Mouse (Mus musculus) kidney, postnatal 36 days (tissue): ENCODE data around the gene Utrn.

Source experiments
- DNase-seq, 2 experiments: peaks; one replicate each; pipeline ENCODE4 v3.0.0; 2021 to 2022; ENCODE audit warnings: mixed read lengths in 2 of 2

The Utrn gene

GRCm38 (mm10) chr10:12380139-12380538, 489.0 kb downstream of the Utrn start:
- no peak for DNase-seq

GRCm38 (mm10) chr10:12379123-12379522, 490.0 kb downstream of the Utrn start:
- DNase-seq, result no peak

- no peak for DNase-seq
These were observed 491.4 kb downstream of the Utrn start for GRCm38 (mm10) chr10:12377727-12378126.

- DNase-seq, result no peak
These were observed 493.1 kb downstream of the Utrn start for GRCm38 (mm10) chr10:12376015-12376414.

GRCm38 (mm10) chr10:12374741-12375140, 494.4 kb downstream of the Utrn start:
- no peak for DNase-seq

- no peak for DNase-seq
These were observed 514.6 kb downstream of the Utrn start for GRCm38 (mm10) chr10:12354556-12354955.

GRCm38 (mm10) chr10:12354106-12354505, 515.1 kb downstream of the Utrn start:
- DNase-seq, result no peak

- no peak for DNase-seq
These were observed 529.2 kb downstream of the Utrn start for GRCm38 (mm10) chr10:12339704-12340558.

- DNase-seq, result no peak
These were observed 530.0 kb downstream of the Utrn start for GRCm38 (mm10) chr10:12339005-12339703.
